Mouse (Mus musculus) midbrain, postnatal 0 days (tissue): ENCODE measurements around the gene Cntnap2. TPM values are rescaled to one million over a fixed set of nuclear protein-coding genes. Genes with fewer than 3 reads are reported as not detected.
"Not testable (repeated sequence)": the region's sequence is repeated elsewhere in the genome, so short reads cannot be mapped to it uniquely, and the experiment has no call there.

Experiments
- ATAC-seq: fragments of 200-750 bp; cut with Nextera tagmentation; 2 replicates; pipeline ENCODE4 v1.8.0; 2017; ENCODE audit warnings: moderate number of reproducible peaks, mild to moderate bottlenecking, moderate TSS enrichment, moderate library complexity; ENCODE audit not compliant: low FRiP score
- DNase-seq: peaks from one replicate; pipeline ENCODE4 v3.0.0-alpha.2; 2015; ENCODE audit warnings: low spot score
- H3K27ac ChIP-seq: fragments of 300-500 bp; sonication (generic); 2 replicates; pipeline ENCODE4 v1.5.1; 2014; ENCODE audit warnings: low read depth, mild to moderate bottlenecking, low read length, mixed read lengths
- H3K27me3 ChIP-seq: fragments of 300-500 bp; sonication (generic); 2 replicates; pipeline ENCODE4 v1.6.1; 2014; ENCODE audit warnings: low read length, control low read depth, mixed read lengths; ENCODE audit not compliant: insufficient read depth
- H3K36me3 ChIP-seq: fragments of 300-500 bp; sonication (generic); 2 replicates; pipeline ENCODE4 v1.6.1; 2014; ENCODE audit warnings: low read length, control low read depth, mixed read lengths; ENCODE audit not compliant: insufficient read depth
- H3K4me1 ChIP-seq: fragments of 300-500 bp; sonication (generic); 2 replicates; pipeline ENCODE4 v1.6.1; 2014; ENCODE audit warnings: mild to moderate bottlenecking, control low read depth, antibody characterized with exemption, low read length, mixed read lengths; ENCODE audit not compliant: insufficient read depth
- H3K4me2 ChIP-seq: fragments of 300-500 bp; sonication (generic); 2 replicates; pipeline ENCODE4 v1.6.1; 2014; ENCODE audit warnings: low read depth, mild to moderate bottlenecking, low read length, mixed read lengths; ENCODE audit not compliant: poor library complexity, severe bottlenecking
- H3K4me3 ChIP-seq: fragments of 300-500 bp; sonication (generic); 2 replicates; pipeline ENCODE4 v1.5.1; 2014; ENCODE audit warnings: low read depth, mild to moderate bottlenecking, low read length, moderate library complexity
- H3K9ac ChIP-seq: fragments of 300-500 bp; sonication (generic); replicated peaks from 2 replicates; pipeline ENCODE4 v1.6.1; 2014; ENCODE audit warnings: mild to moderate bottlenecking, low read length, moderate library complexity, mixed read lengths; ENCODE audit not compliant: poor library complexity, severe bottlenecking
- H3K9me3 ChIP-seq: fragments of 300-500 bp; sonication (generic); 2 replicates; pipeline ENCODE4 v1.6.1; 2016; ENCODE audit warnings: low read length, control low read depth
- CTCF ChIP-seq: IDR thresholded peaks from 2 replicates; pipeline ENCODE4 v1.5.1; 2016; ENCODE audit warnings: antibody characterized with exemption, mild to moderate bottlenecking
- WGBS: fragments of 180-500 bp; shearing (Covaris S2); extraction: QIAGEN DNeasy Blood & Tissue Kit; methylation state at CpG from one replicate; pipeline ENCODE4 v1.1.7; 2014; 5-methylcytosine and 5-hydroxymethylcytosine counted together
- polyA plus RNA-seq: library from polyadenylated mRNA; unstranded; fragments of >200 nt; fragmentation: Nextera tagmentation; extraction: Ambion mirVana; gene quantifications from 2 replicates; pipeline ENCODE4 v1.2.1, GENCODE M21; 2015
- total RNA-seq: library from RNA; depleted of rRNA; stranded (reverse); fragments of >200 nt; gene quantifications from 2 replicates; pipeline ENCODE4 v1.2.3, GENCODE M21; 2014

The Cntnap2 gene
- total and polyA plus RNA-seq, 2 experiments from 2014 or later = 51.1 to 106 TPM

- H3K36me3 ChIP-seq = no peaks in the 10 kb centered on the region
These were observed 2050.5 kb downstream of the Cntnap2 start for GRCm38 (mm10) chr6:47109582-47110220.

GRCm38 (mm10) chr6:47134063-47134462 lies 2074.9 kb downstream of the Cntnap2 start:
- no CpG with 5 or more reads among the region's 1 CpGs for WGBS
- not testable (repeated sequence) for H3K4me2 ChIP-seq, H3K27ac ChIP-seq, H3K9ac ChIP-seq, H3K27me3 ChIP-seq, H3K36me3 ChIP-seq, H3K4me3 ChIP-seq, DNase-seq, H3K4me1 ChIP-seq, H3K9me3 ChIP-seq, ATAC-seq

More at GRCm38 (mm10) chr6:47109582-47110220, 2050.5 kb downstream of the Cntnap2 start:
- no peak overlapping the region for H3K27ac ChIP-seq
- no peaks in the 10 kb centered on the region for H3K4me1 ChIP-seq
- WGBS = 34% methylated on average over 6 of the region's 6 CpGs
- H3K27me3 ChIP-seq = no peaks in the 10 kb centered on the region
- no peak overlapping the region for H3K4me3 ChIP-seq
- no peak overlapping the region for H3K4me2 ChIP-seq
- DNase-seq (no peak), ATAC-seq (no peak)
- no peaks in the 10 kb centered on the region for H3K9me3 ChIP-seq
- no peak for TF ChIP-seq CTCF
- no peak overlapping the region for H3K9ac ChIP-seq

- H3K4me2 ChIP-seq, H3K36me3 ChIP-seq, H3K9me3 ChIP-seq, H3K27ac ChIP-seq, H3K27me3 ChIP-seq, ATAC-seq, H3K9ac ChIP-seq, H3K4me1 ChIP-seq, DNase-seq, H3K4me3 ChIP-seq: not testable (repeated sequence)
- WGBS = no CpG with 5 or more reads among the region's 1 CpGs
These were observed 2093.9 kb downstream of the Cntnap2 start for GRCm38 (mm10) chr6:47153018-47153417.

- ATAC-seq (peak; percentile 31; the same call in 1 of the 2 replicates), DNase-seq (peak; percentile 28)
- not testable (repeated sequence) for H3K36me3 ChIP-seq, H3K4me1 ChIP-seq, H3K4me2 ChIP-seq, H3K27me3 ChIP-seq, H3K9me3 ChIP-seq, H3K4me3 ChIP-seq, H3K27ac ChIP-seq, H3K9ac ChIP-seq
- 42% methylated on average over 8 of the region's 8 CpGs for WGBS
These were observed 2115.6 kb downstream of the Cntnap2 start for GRCm38 (mm10) chr6:47174580-47175294.

- not testable (repeated sequence) for H3K9me3 ChIP-seq, H3K36me3 ChIP-seq, H3K27ac ChIP-seq, H3K27me3 ChIP-seq, H3K4me3 ChIP-seq, H3K9ac ChIP-seq, H3K4me1 ChIP-seq
- peak overlapping the region; percentile 29 for H3K4me2 ChIP-seq
- ATAC-seq (peak; percentile 74), DNase-seq (peak; percentile 90)
- WGBS = 16% methylated on average over 10 of the region's 10 CpGs
- TF ChIP-seq CTCF = peak; percentile 84
These were observed 2116.4 kb downstream of the Cntnap2 start for GRCm38 (mm10) chr6:47175356-47176156.

- not testable (repeated sequence) for DNase-seq, H3K27ac ChIP-seq, H3K9ac ChIP-seq, H3K4me3 ChIP-seq, H3K4me1 ChIP-seq, H3K9me3 ChIP-seq, H3K36me3 ChIP-seq, H3K27me3 ChIP-seq
- ATAC-seq = 0 out of 2 replicates have a peak, but pooled peaks have one; percentile 12
- 56% methylated on average over 3 of the region's 3 CpGs for WGBS
- H3K4me2 ChIP-seq = peak overlapping the region; percentile 29; the same call in 1 of the 2 replicates
These were observed 2117.0 kb downstream of the Cntnap2 start for GRCm38 (mm10) chr6:47176157-47176555.

GRCm38 (mm10) chr6:47181372-47181771 lies 2122.2 kb downstream of the Cntnap2 start:
- WGBS = 46% methylated on average over 5 of the region's 5 CpGs
- not testable (repeated sequence) for H3K4me2 ChIP-seq, H3K9me3 ChIP-seq, H3K36me3 ChIP-seq, H3K27me3 ChIP-seq, H3K4me1 ChIP-seq, DNase-seq, H3K9ac ChIP-seq, H3K27ac ChIP-seq, H3K4me3 ChIP-seq, ATAC-seq
